9 mouse cellular contexts compared by ENCODE assay signal in genomic region chr7:67199412-67199811, GRCm38 (mm10). TPM values are rescaled to one million over a fixed set of nuclear protein-coding genes. Genes with fewer than 3 reads are reported as not detected.
A peak's percentile ranks its signal among the peaks of the same experiment; 100 is the strongest.
DNase-seq lines count a peak whose midpoint lies in the region; ATAC-seq and TF ChIP-seq lines count a peak whose summit lies in the region.
"Had no signal": no experiment of that assay in that cellular context is flagged by ENCODE, and none has a peak within 500 bp of the region (broad histone marks: within the 10 kb centered on the region; RNA-seq: fewer than 3 reads in every experiment).

No protein-coding gene starts in this region.

- H3K4me2 ChIP-seq in lung, embryonic 16.5 days (ENCODE audit: low read depth, low read length), result no peak overlapping the region; the same call in 1 of the 2 replicates
- H3K4me2 ChIP-seq: neural tube, embryonic 12.5 days had no signal

- no peaks in the 10 kb centered on the region; the same call in 1 of the 2 replicates for H3K27me3 ChIP-seq in ES-Bruce4 (ENCODE audit: control insufficient read depth, insufficient read depth, low read length, poor library complexity, severe bottlenecking)
- H3K27me3 ChIP-seq in lung, embryonic 16.5 days (ENCODE audit: control insufficient read depth, insufficient read depth, low read depth, low read length), result no peaks in the 10 kb centered on the region
- H3K27me3 ChIP-seq: neural tube, embryonic 12.5 days had no signal

- no peaks in the 10 kb centered on the region for H3K9me3 ChIP-seq in ES-Bruce4 (replicated peaks; ENCODE audit: control insufficient read depth, insufficient read depth, low read length, poor library complexity, severe bottlenecking)
- H3K9me3 ChIP-seq in lung, embryonic 16.5 days (ENCODE audit: control insufficient read depth, low read length), result no peaks in the 10 kb centered on the region
- H3K9me3 ChIP-seq: neural tube, embryonic 12.5 days had no signal

- TF ChIP-seq CTCF in ES-Bruce4 (IDR thresholded peaks at IDR 0.05; ENCODE audit: low read depth, low read length), result peak; percentile 88

- DNase-seq in 3134 (ENCODE audit: extremely low read depth, insufficient read length, low spot score), result peak; percentile 5
- peak; percentile 61 for DNase-seq in cerebellum, adult 11-12 months
- peak; percentile 61 for DNase-seq in forelimb bud, embryonic 11.5 days (ENCODE audit: low read depth, low spot score)
- DNase-seq in kidney, adult 8-10 months, result peak; percentile 44 to 72
- DNase-seq in retina, embryonic 14.5 days (ENCODE audit: low spot score), result peak; percentile 71
- DNase-seq in thymus, postnatal 4 days, result peak; percentile 88

- no peak overlapping the region for H3K9ac ChIP-seq in ES-Bruce4 (ENCODE audit: low read depth, poor library complexity, severe bottlenecking)
- no peak overlapping the region for H3K9ac ChIP-seq in lung, embryonic 16.5 days (ENCODE audit: low read length)
- H3K9ac ChIP-seq: neural tube, embryonic 12.5 days had no signal

- no peaks in the 10 kb centered on the region for H3K36me3 ChIP-seq in ES-Bruce4 (ENCODE audit: control insufficient read depth, insufficient read depth, low read length, poor library complexity, severe bottlenecking)
- H3K36me3 ChIP-seq in lung, embryonic 16.5 days (ENCODE audit: control insufficient read depth, insufficient read depth, low read length), result no peaks in the 10 kb centered on the region
- H3K36me3 ChIP-seq: neural tube, embryonic 12.5 days had no signal

- TF ChIP-seq EP300 in ES-Bruce4 (IDR thresholded peaks at IDR 0.05; ENCODE audit: insufficient read depth, low read depth, low read length), result no peak

- no peak overlapping the region for H3K4me3 ChIP-seq in ES-Bruce4 (ENCODE audit: low read depth, low read length)
- H3K4me3 ChIP-seq in lung, embryonic 16.5 days (ENCODE audit: low read length), result no peak overlapping the region
- H3K4me3 ChIP-seq: neural tube, embryonic 12.5 days had no signal

- TF ChIP-seq POLR2A in ES-Bruce4 (IDR thresholded peaks at IDR 0.05; ENCODE audit: insufficient read depth, low read length), result no peak

- H3K4me1 ChIP-seq in ES-Bruce4 (ENCODE audit: control insufficient read depth, insufficient read depth, low read length), result no peaks in the 10 kb centered on the region
- H3K4me1 ChIP-seq in lung, embryonic 16.5 days (replicated peaks; ENCODE audit: control insufficient read depth, insufficient read depth, low read length), result no peaks in the 10 kb centered on the region
- H3K4me1 ChIP-seq: neural tube, embryonic 12.5 days had no signal

- peak; percentile 43; the same call in 1 of the 2 replicates for ATAC-seq in lung, embryonic 16.5 days (ENCODE audit: low read depth)

- no peak overlapping the region for H3K27ac ChIP-seq in ES-Bruce4 (ENCODE audit: insufficient read depth, low read length)
- H3K27ac ChIP-seq in lung, embryonic 16.5 days (ENCODE audit: low read length), result no peak overlapping the region
- H3K27ac ChIP-seq: neural tube, embryonic 12.5 days had no signal

- WGBS in lung, embryonic 16.5 days, result 11% methylated on average over 10 of the region's 10 CpGs

RNA-seq across cellular contexts. Expression of gene Lysmd4, which starts 22.9 kb away (rescaled TPM):
- polyA plus RNA-seq in ES-Bruce4 (2011; ENCODE audit: insufficient read depth, insufficient read length, low read depth, missing spikeins), result 6.8 and 8.0 TPM in 2 replicates
- 14.9 and 15.7 TPM in 2 replicates for polyA plus RNA-seq in lung, embryonic 16.5 days (2015; fragmentation: Nextera tagmentation; extraction: Ambion mirVana)

Comparison
In these comparisons a context has a peak if more than half of its experiments do, and no peak if none do; other contexts are left out.
1. DNase-seq: peak in every context shown above with its lines; median percentile 88 in thymus, postnatal 4 days; 71 in retina, embryonic 14.5 days; 61 in cerebellum, adult 11-12 months; 61 in forelimb bud, embryonic 11.5 days; 58 in kidney, adult 8-10 months; 5 in 3134.